Mouse (Mus musculus) G1E-ER4 (cell line): ENCODE measurements around the gene Etnk1. TPM values are rescaled to one million over a fixed set of nuclear protein-coding genes. Genes with fewer than 3 reads are reported as not detected.
A peak's percentile ranks its signal among the peaks of the same experiment; 100 is the strongest.

ENCODE experiments used
- GATA1 ChIP-seq: IDR thresholded peaks from one replicate; pipeline ENCODE4 v1.8.0; 2012; ENCODE audit warnings: low read length, inconsistent platforms
- polyA plus RNA-seq: library from polyadenylated mRNA; stranded (reverse); fragments of >175 nt; gene quantifications from 2 replicates; pipeline ENCODE4 v1.2.3, GENCODE M21; 2012

Etnk1 gene
- polyA plus RNA-seq, 1 experiment: 62.3 TPM

DNA sequence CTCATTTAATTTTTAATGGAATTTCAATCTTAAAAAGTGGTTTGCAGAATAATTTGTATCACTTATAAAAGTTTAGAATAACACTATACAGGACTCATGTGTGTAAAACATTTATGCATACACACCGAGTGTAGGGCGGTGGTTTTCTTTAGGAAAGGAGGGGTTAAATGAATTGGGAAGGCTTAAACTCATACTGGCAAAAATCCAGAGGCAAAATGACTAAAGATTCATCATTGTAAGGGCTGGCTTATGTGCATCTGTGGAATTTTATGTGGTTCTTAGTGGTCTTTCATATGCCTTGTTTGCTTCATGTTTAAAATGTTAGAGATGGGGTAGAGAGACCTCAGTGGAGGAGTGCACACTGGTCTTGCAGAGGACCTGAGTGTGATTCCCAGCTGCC lies 22.5 kb upstream of the Etnk1 start:
- TF ChIP-seq GATA1: no peak

DNA sequence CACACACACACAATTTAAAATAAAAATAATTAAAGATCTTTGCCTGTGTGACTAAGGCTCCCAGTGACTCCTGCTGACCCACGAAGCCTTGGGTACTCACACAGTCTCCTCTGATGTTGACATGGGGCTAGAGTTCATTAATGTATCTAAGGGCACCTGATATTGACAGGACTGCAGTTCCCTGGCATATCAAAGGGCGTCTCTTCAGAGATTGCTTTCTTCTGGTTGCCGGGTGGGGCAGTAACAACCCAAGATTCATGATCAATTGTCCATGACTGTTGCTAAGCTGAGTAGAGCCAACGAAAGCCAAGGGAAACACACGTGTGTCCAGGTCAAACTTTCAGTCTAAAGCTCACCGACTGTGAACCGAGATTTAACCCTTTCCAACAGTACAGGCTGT lies 22.0 kb upstream of the Etnk1 start:
- no peak for TF ChIP-seq GATA1

DNA sequence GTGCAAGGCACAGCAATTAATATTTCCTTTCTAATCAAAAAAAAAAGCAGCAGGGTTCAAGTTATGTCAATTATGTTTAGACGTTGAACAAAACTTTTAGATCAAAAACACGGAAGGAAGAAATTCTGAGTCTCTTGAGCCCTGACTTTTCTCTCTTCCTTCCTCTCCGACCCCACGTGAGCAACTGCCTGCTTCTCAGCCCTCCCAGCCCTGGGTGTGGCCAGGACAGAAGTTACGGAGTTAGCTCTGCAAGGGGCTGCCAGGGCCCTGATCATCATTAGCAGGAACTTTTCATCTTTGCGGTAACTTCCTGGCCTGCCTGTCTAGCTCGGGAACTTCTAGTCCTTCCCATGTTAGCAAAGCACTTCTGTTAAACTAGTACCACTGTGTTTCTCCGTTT lies 20.3 kb upstream of the Etnk1 start:
- no peak for TF ChIP-seq GATA1

DNA sequence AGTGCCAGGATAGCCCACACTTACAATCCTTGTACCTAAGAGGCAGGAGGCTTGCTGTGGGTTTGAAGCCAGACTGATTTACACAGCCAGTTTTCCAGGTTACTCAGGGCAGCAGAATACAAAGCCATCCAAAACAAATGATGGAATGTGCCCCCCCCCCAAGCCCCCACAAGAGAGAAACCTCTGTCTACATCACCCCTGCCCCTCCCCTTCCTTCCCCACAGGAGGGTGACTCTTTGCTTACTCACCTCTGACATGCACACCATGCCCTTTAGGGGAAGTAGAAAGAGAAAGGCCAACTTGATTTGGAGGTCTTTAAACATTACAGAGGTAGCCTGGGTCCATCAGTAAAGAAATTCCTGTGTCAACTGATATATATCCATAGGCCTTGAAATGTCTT lies 18.2 kb upstream of the Etnk1 start:
- no peak for TF ChIP-seq GATA1

DNA sequence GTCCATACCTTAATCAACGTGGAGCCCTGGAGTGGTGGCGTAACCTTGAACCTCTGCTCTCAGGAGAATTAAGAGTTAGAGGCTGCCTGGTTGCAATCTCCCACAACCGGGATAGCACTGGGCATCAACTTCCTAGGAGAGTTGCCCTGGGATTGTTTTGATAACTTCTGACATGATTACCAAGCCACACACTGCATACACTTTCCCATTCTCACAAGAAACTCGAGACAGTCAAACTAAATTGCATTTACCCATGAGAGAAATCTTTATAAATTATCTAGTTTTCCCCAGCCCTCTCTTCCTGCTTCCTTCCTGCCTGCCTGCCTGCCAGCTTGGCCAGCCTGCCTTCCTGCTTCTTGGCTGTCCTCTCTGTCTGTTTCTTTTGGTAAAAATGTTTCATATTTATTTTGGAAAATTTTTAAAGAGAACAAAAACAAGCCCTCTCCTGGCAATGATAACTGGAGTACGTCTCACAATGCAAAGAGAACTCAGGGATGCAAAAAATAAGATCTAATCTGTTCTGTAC lies 17.2 kb upstream of the Etnk1 start:
- no peak for TF ChIP-seq GATA1

DNA sequence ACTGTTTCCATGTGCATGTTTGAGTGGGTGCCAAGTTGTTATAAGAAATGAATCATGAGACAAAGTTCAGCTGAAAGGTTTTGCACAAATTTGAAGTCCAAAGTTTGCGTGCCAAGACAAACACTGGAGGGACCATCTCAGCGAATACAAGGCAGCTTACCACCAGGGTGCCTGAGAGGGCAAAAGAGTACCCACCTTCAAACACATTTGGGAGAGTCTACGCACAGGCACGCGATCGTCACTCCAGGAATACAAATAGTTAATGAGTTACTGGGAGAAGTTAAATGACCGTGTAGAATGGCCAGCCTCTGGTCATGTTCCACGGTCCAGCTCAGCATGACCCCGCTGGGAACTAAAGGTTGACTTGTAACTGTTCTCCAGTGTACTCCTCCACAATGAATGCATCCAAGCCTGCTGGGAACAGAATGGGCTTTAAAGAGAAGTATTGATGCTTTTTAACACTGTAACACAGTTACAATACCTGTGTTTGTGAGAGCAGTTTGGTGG lies 14.6 kb upstream of the Etnk1 start:
- no peak for TF ChIP-seq GATA1

DNA sequence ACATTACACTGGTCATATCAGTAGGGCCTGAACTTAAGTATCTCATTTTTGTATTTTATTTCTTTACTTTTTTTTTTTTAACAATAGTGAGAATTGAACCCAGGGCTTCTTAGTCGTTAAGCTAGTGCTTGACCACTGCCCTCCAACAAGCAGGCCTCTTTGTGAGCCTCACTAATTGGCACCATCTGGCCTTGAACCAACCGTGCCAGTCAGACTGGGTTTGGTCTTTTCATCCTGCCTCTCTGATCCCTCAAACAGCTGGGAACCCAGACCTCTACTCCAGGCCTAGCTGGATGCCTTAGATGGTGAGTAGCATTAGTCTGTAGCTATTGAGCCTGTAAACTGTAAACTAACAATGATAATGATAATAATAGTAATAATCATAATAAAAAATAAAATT lies 13.9 kb upstream of the Etnk1 start:
- no peak for TF ChIP-seq GATA1

DNA sequence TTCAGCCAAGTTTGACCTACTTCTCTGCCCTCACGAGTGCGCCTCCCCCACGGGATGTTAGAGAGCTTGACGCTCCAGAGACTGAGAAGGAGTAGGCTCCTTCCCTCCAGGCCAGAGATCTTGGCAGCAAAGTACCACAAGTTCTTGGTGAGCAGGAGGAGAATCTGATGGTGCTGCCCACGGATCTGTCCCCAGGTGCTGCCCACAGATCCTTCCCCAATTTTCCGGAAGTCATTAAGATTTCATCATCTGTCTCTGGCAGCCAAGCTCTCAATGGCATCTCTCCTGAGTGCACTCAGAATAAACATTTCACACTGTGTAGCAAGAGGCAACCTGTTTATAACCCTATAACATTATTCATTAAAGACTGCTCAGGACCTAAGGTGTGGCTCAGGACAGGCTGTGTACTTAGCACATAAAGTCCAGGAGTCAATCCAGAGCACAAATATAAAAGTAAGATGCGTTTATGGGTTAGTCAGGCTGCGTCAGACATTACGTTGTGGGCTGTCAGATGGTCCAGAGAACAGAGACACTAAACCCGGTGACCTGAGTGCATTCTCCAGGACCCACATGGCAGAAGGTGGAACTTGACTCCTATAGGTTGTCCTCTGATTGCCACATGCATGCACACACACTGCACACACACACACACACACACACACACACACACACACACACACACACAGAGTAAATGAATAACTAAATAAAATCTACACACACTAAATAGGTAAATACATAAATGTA lies 13.1 kb upstream of the Etnk1 start:
- no peak for TF ChIP-seq GATA1

DNA sequence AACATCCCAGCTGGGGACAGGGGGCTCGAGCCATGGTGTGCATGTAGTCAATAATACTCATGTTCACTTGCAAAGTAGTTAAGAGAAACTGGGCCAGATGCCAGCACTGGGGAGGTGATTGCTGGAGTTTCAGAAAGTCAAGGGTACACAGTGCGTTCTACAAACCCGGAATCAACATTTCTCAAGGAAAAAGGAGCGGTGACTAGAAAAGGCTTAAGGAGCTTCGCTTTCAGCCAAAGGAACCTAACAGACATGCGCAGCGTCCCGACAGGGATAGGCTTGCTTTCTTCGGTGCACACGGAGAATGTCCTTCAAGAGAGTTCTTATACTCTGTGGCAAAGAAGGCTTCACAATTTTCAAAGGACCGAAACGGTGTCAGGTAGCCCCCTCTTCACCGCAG lies 12.1 kb upstream of the Etnk1 start:
- TF ChIP-seq GATA1: no peak

DNA sequence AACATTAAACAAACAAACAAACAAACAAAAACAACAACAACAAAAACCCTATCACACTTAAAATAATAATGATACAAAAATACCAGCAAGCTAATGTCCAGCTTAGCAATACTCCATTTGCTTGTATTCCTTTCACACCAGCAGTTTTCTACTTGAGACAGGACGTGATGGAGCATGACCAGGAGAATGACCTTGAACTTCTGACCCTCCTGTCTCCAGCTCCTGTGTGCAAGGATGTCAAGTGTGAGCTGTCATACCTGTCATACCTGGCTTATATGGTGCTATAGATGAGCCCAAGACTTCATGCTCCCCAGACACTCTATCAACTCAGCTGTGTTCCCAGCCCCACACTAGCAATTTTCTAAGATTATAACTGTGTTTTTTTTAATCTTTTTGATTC lies 11.0 kb upstream of the Etnk1 start:
- no peak for TF ChIP-seq GATA1

DNA sequence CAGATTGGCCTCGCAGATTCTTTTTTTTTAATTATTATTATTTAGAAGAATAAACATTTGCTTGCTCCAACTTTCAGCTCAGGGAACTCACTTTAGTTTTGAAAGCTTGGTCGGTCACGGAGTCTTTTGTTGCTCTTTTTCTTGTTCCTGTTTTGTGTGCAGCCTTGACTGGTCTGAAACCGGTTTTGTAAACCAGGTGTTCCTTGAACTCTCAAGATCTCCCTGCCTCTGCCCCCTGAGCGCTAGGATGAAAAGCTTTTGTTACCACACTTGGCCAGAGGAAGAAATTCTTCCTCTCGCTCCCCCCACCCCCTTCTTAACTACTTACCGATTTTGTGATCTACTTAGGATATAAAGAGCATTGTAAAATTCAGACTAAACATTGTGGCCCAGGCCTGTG lies 10.3 kb upstream of the Etnk1 start:
- TF ChIP-seq GATA1: no peak

DNA sequence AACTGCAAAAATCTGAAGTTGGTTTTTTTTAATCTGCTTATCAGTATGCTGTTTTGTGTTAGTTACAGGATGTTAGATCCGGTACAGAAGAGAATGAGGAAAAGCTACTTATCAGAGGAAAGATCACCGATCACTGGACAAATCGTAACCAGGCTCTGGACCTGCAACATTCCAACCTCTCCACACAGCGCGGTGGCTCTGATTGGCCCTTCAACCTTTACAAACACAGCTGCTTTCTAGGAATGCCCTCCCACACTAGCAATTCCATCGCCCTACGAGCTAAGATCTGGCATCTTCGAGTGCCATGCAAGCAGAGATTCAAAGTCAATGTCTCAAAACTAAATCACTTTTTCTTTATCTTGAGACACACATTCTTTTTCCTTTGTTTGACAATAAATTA lies 9.6 kb upstream of the Etnk1 start:
- TF ChIP-seq GATA1: no peak

DNA sequence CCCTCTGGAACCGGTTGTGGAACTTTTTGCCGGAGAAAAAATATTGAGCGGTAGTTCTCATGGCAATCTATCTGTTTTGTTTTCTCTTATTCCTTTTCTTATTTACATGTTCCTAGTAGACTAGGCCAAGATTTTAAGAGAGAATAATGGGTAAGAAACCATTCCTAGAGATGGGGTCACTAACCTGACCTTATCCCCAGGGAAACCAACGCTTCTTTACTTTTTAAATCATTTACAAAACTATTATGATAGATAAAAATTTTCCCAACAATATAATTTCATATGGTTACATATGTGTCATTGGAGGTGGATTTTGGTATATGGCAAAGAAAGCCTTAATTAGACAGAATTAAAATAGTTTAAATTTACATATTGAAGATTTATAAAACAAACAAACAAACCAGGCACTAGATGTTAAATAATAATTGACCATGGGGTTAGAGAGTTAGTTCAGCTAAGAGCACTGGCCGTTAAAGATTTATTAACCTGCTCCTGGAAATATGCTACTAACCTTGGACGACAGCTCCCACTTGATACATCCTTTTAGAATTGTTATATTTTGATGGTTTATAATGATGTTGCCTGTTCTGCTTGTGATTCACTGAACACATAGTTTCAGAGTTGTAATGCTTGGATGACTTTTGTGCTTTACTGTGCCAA lies 6.3 kb upstream of the Etnk1 start:
- no peak for TF ChIP-seq GATA1

DNA sequence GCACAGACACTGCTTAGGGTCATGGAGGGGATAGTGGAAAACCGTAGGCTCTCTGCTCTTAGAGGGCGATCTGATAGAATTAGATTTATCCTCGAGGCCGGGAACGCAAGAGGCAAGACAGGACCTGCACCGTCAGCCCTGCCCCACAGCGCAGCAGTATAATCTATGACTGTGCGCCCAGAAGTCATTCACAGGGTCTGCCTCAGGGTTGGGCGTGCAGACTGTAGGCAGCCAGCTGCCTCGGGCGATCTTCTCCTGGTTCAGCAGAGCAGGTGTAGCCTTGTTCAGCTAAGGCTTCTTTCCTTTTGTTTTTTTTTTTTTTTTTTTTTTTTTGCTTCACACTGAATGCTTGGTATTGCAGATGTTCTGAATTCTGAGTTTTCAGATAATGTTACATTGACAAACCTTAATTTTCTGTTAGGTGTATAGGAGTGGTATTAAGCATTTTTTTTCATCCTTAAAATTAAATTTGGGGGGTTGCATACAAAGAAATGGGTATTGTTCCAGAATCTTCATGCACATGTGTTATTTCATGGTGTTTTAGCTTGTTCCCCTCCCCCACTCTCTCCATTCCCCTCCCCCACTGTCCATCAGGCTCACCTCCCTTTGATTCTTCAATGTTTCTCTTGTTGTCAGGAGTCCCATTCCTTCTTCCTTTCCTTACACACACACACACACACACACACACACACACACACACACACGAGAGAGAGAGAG lies 4.7 kb upstream of the Etnk1 start:
- no peak for TF ChIP-seq GATA1

DNA sequence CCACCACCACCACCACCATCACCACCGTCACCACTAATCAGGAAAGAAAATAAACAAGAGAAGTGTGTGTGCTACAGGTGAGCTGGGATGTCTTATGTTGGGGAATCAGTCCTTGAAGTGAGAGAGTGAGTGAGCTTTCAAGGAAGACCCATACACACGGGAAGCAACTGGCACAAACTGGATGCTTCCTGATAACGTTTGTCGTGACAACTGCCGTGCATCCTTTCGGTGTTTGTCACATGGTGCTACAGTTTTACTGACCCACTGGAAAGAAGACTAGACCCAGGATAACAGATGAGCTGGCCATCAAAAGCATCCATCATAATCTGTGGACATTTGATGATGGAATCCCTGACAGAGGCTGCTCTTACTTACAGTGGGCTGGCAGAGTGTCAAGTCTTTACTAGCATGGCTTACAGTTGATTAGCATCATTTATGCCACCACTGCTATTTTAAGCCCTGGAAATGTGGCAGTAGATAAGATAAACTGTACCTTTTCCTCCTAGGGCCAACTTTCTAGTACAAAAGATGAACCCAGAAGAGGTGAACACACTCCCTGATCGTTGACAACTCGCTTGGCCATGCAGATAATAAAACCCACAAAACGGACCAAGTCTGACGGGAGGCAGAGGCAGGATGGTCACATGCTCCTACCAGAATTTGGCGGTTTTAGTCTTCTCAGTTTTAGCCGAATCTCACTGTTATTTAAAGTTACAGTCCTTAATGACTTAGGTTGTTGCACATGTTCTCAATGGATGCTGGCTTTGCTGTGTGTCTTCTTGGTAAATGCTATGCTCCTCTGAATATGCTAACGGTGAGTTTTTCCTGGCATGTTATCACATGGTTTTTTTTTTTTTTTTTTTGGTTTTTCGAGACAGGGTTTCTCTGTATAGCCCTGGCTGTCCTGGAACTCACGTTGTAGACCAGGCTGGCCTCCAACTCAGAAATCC lies 2.8 kb upstream of the Etnk1 start:
- TF ChIP-seq GATA1: peak; percentile 92
